Mouse (Mus musculus): Measurements from ENCODE around the gene Gm3625.
A peak's percentile ranks its signal among the peaks of the same experiment; 100 is the strongest.
"Not testable (repeated sequence)": the region's sequence is repeated elsewhere in the genome, so short reads cannot be mapped to it uniquely, and the experiment has no call there.

The Gm3625 gene

DNA sequence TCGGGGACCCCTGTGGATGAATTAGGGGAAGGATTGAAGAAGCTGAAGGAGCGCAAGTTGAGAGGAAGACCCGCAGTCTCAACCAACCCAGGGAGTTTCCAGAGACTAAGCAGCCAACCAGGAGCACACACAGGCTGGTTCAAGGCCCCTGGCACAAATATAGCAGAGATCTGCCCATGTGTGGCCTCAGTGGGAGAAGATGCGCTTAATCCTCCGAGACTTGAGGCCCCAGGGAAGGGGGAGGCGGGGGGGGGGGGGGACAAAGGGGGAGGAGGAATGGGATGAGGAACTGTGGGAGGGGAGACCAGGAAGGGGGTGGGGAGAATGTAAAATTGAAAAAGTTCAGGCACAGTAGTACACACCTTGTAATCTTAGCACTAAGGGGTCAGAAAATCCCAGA lies 37.3 kb downstream of the Gm3625 start:
- no peak for DNase-seq (ENCODE audit: low spot score)

DNA sequence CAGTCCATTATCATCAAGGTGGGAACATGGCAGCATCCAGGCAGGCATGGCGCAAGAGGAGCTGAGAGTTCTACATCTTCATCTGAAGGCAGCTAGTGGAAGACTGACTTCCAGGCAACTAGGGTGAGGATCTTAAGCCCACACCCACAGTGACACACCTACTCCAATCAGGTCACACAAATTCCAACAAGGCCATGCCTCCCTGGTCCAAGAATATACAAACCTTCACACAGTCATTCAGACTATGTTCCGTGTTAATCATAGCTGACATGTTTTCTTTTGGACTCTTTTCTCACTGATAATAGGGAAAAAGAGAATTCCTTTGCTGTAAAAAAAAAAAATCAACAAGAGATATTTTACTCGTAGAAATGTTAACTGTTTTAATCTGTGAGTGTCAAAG lies 39.0 kb downstream of the Gm3625 start:
- not testable (repeated sequence) for DNase-seq (ENCODE audit: low spot score)

DNA sequence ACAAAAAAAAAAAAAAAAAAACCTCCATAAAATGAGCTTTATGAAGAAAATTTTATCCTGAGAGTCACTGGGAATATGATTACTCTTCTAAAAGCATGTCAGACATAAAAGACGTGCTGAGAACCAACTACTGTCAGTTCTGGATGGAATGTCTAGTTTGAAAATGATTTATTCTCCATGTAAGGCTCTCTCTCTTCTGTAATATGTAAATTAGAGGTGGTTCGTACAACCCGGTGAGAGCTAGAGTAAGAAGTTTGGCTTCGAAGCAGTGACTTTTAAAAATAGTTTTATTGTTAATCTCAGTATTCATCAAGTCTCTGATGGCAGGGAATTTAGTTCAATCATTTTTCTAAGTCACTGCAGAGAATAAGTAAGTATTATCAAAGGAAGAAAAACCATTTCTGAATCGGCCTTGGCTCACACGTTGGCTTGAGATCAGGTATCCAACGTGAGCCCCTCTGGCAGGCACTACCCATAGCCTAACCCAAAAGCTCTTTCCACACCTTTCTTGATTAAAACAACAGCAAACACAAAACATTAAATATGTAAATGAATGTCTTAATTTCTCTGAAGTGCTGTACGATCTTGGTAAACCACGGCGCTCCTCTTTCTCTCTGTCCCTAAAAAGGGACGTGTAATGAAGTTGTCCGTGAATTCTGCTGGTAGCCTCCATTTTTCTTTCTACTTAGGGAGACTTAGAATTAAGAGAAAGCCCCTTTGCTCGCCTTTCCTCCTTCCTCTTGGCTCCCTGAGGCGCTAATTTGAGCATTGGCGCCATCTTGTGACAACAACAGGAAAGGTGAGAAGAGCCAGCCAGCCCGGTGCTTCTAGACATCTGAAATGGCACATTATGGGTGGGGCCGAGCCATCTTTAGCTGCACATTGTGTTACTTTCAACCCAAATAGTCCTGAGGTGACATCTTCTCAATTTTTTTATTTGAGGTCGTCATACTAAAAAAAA lies 44.4 kb downstream of the Gm3625 start:
- DNase-seq (ENCODE audit: low spot score): peak; percentile 69

DNA sequence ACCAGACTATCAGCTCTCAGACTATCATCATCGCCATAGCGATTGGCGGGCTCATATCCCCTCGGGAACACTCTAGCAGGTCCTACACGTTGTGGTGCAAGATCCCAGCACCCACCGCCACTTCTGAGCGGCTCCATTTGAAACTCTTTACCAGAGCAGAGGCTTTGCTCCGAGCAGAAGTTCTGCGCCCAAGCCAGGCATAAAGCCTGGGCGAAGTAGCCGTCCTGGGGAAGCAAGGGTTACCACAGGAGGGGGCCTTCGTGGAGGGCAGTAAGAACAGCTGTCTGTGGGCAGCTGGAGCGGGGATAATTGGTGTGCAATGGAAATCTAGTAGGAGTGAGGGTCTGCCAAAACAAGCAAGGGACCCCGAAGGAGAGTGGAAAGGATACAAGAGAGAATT lies 45.2 kb downstream of the Gm3625 start:
- no peak for DNase-seq (ENCODE audit: low spot score)

DNA sequence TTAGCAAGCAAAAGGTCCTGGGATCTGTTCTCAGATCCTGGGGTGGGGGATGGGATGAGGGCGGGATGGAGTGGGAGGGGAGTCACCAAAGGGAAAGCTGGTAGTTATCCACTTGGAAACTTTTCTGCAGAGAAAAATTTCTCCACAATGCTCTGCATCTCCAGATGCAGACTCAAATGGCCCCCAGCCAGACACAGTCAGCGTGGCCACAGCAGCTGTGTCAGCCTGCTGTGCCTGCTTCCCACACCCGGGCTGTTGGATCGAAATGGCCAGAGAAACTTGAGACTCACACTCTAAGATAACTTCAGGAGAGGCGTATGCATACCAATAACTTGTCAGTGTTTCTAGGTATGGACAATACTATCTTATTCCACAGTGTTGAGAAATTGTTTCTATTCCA lies 46.2 kb downstream of the Gm3625 start:
- DNase-seq (ENCODE audit: low spot score): peak; percentile 19

DNA sequence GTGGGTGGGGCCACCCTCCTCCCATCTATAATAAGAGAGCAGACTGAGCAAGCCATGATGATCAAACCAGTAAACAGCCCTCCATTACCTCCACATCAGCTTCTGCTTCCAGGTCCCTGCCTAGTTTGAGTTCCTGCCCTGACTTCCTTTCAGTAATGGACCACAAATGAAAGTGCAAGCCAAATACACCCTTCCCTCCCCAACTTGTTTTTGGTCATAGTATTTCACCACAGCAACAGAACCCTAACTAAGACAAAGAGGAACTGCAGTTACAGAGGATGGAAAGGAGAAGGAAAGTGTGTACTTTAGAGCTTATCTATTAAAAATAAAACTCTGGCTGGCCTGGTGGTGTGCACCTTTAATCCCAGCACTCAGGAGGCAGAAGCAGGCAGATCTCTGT lies 47.3 kb downstream of the Gm3625 start:
- DNase-seq (ENCODE audit: low spot score): no peak

DNA sequence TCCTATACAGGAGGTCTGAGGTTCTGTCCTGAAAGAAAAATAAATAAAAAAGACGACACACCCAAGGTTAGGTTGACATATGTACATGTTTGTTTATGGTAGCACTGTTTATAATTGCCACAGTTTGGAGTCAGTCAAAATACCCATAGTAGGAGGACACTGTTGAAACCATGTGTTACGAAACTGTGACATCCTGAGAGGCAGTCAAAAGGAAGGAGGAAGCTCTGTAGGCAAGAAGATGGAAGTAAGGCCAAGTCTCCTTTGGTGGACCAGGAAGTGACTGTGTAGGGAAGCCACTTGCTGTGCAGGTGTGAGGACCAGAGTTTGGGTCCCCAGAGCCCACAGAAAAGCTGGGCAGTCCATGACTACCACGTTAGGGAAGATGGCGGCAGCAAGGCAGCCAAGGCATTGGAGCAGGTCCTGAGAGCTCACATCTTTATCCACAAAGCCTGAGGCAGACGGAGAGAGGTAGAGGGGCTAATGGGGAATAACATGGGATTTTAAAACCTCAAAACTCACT lies 48.3 kb downstream of the Gm3625 start:
- no peak for DNase-seq (ENCODE audit: low spot score)

Data from ovary, postnatal 36 days (tissue).